Mouse (Mus musculus) G1E (cell line): Measurements from ENCODE around the gene Traf5.

Experiments
- CTCF ChIP-seq: IDR thresholded peaks from 2 replicates; pipeline ENCODE4 v1.5.1; 2012; ENCODE audit warnings: low read depth, low read length, inconsistent platforms, mixed read lengths
- GATA1 ChIP-seq: IDR thresholded peaks from 2 replicates; pipeline ENCODE4 v1.6.1; 2012; ENCODE audit warnings: borderline replicate concordance, low read length, inconsistent platforms, mixed read lengths
- POLR2AphosphoS5 ChIP-seq: IDR thresholded peaks from 2 replicates; pipeline ENCODE4 v1.6.1; 2012; ENCODE audit warnings: low read depth, low read length, inconsistent platforms; ENCODE audit not compliant: insufficient replicate concordance

DNA sequence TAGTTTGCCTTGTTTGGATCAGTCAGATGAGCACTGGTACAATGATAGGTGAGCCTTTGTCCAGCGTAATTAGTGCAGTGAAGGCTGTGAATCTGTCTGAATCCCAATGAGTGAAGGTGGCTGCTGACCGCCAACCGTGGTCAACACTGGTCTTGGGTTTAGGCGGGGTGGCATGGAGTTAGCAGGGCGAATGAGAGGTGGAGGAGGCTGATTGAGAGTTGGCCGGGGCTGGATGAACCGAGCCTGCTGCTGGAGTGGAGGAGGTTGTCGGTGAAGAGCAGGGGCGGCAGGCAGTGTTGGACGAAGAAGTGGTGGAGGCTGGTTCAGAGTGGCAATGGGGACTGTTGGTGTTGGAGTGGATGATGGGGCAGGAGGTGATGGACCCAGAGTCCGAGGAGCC lies 8.4 kb upstream of the Traf5 start:
- no peak for TF ChIP-seq CTCF
- TF ChIP-seq POLR2AphosphoS5 = no peak
- TF ChIP-seq GATA1 = no peak
